Mouse (Mus musculus) CH12.LX (cell line): ENCODE results near the gene Fgd6.

ENCODE experiments used
- CTCF ChIP-seq, 2 experiments: IDR thresholded peaks in 1 of 2; conservative IDR thresholded peaks in 1 of 2; 2 replicates each; pipeline ENCODE4 v1.5.1; 2011 to 2012; ENCODE audit warnings: low read depth in 2 of 2, low read length in 2 of 2, improper control_type of control experiment in 1 of 2, inconsistent platforms in 1 of 2, mild to moderate bottlenecking in 1 of 2, moderate library complexity in 1 of 2
- ELF1 ChIP-seq: IDR thresholded peaks from 2 replicates; pipeline ENCODE4 v1.6.1; 2014; ENCODE audit warnings: low read depth, mild to moderate bottlenecking, inconsistent platforms, low read length, improper control_type of control experiment
- EP300 ChIP-seq: IDR thresholded peaks from 2 replicates; pipeline ENCODE4 v1.6.1; 2011; ENCODE audit warnings: low read length, improper control_type of control experiment
- HCFC1 ChIP-seq: IDR thresholded peaks from 2 replicates; pipeline ENCODE4 v1.6.1; 2012; ENCODE audit warnings: low read depth, mild to moderate bottlenecking, inconsistent platforms, low read length, improper control_type of control experiment
- KAT2A ChIP-seq: IDR thresholded peaks from 2 replicates; pipeline ENCODE4 v1.6.1; 2012; ENCODE audit warnings: low read length, improper control_type of control experiment, inconsistent platforms; ENCODE audit not compliant: insufficient replicate concordance
- MAFK ChIP-seq: IDR thresholded peaks from 2 replicates; pipeline ENCODE4 v1.6.1; 2011; ENCODE audit warnings: low read length, improper control_type of control experiment; ENCODE audit not compliant: insufficient replicate concordance
- MXI1 ChIP-seq: IDR thresholded peaks from 2 replicates; pipeline ENCODE4 v1.6.1; 2011; ENCODE audit warnings: mild to moderate bottlenecking, low read depth, low read length, improper control_type of control experiment
- MYC ChIP-seq: IDR thresholded peaks from 2 replicates; pipeline ENCODE4 v1.6.1; 2011; ENCODE audit warnings: low read depth, mild to moderate bottlenecking, improper control_type of control experiment, low read length
- PAX5 ChIP-seq: IDR thresholded peaks from 2 replicates; pipeline ENCODE4 v1.6.1; 2012; ENCODE audit warnings: low read length, inconsistent platforms, mixed read lengths
- POLR2A ChIP-seq: IDR thresholded peaks from 2 replicates; pipeline ENCODE4 v1.6.1; 2011; ENCODE audit warnings: low read depth, mild to moderate bottlenecking, improper control_type of control experiment, low read length
- SMC3 ChIP-seq: IDR thresholded peaks from 2 replicates; pipeline ENCODE4 v1.6.1; 2011; ENCODE audit warnings: low read depth, low read length, improper control_type of control experiment
- TCF12 ChIP-seq: IDR thresholded peaks from 2 replicates; pipeline ENCODE4 v1.6.1; 2014; ENCODE audit warnings: low read depth, mild to moderate bottlenecking, inconsistent platforms, low read length, improper control_type of control experiment
- ZC3H11A ChIP-seq: IDR thresholded peaks from 2 replicates; pipeline ENCODE4 v1.6.1; 2012; ENCODE audit warnings: low read depth, mild to moderate bottlenecking, inconsistent platforms, low read length, improper control_type of control experiment

DNA sequence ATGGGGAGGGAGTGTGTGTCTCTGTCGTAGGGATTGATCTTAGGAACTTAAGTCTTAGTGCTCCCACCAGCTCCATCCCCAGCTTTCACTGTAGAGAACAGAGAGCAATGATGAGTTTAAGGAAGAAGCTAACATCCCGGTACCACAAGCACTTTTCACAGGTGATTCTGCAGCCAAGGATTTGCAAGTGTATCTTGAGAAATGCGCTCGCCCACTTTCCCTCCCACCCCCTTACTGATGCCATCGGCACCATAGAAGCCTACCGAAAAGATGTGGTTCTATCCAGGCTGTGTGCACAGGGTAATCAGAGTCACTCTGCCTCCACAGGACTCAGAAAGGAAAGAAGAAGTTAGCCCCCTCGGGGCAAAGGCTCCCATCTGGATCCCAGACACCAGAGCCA, 97.9 kb downstream of the Fgd6 start:
- no peak for TF ChIP-seq TCF12
- TF ChIP-seq EP300 = no peak
- no peak for TF ChIP-seq ZC3H11A
- no peak for TF ChIP-seq POLR2A
- no peak for TF ChIP-seq MXI1
- no peak for TF ChIP-seq SMC3
- no peak for TF ChIP-seq MYC
- TF ChIP-seq KAT2A = no peak
- TF ChIP-seq ELF1 = no peak
- no peak for TF ChIP-seq PAX5
- no peak for TF ChIP-seq CTCF (conservative IDR thresholded peaks at IDR 0.05 in 1 of 2, IDR thresholded peaks at IDR 0.05 in 1 of 2; ENCODE audit: low read depth in 2 of 2, low read length in 2 of 2)
- no peak for TF ChIP-seq MAFK
- TF ChIP-seq HCFC1 = no peak
